Mouse (Mus musculus): ENCODE measurements around the gene Maats1. TPM values are rescaled to one million over a fixed set of nuclear protein-coding genes. Genes with fewer than 3 reads are reported as not detected.

Maats1 gene
- polyA plus RNA-seq, 1 experiment from 2014 or later = 0.04 TPM

- Histone ChIP-seq H3K9me3 (ENCODE audit: low read length) (no peaks in the 10 kb centered on the region), H3K4me3 (ENCODE audit: low read depth, low read length) (no peak overlapping the region), H3K36me3 (replicated peaks; ENCODE audit: insufficient read depth, low read length) (no peaks in the 10 kb centered on the region), H3K4me1 (ENCODE audit: insufficient read depth) (no peaks in the 10 kb centered on the region), H3K27me3 (ENCODE audit: insufficient read depth, low read length) (no peaks in the 10 kb centered on the region), H3K4me2 (ENCODE audit: low read depth, low read length) (no peak overlapping the region), H3K27ac (ENCODE audit: low read depth) (no peak overlapping the region), H3K9ac (replicated peaks) (no peak overlapping the region)
- 82% methylated on average over 11 of the region's 11 CpGs for WGBS (ENCODE audit: insufficient replicate concordance)
- TF ChIP-seq CTCF (IDR thresholded peaks at IDR 0.05; ENCODE audit: low read depth) = no peak
- no peak for TF ChIP-seq EP300 (IDR thresholded peaks at IDR 0.05; ENCODE audit: low read depth)
- ATAC-seq (no peak), DNase-seq (no peak)
These were observed 33.7 kb downstream of the Maats1 start for GRCm38 (mm10) chr16:38308195-38308594.

GRCm38 (mm10) chr16:38307651-38308050 lies 34.3 kb downstream of the Maats1 start:
- no peaks in the 10 kb centered on the region for H3K9me3 ChIP-seq (ENCODE audit: low read length)
- H3K4me1 ChIP-seq (ENCODE audit: insufficient read depth) = no peaks in the 10 kb centered on the region
- DNase-seq (no peak), ATAC-seq (no peak)
- no peak overlapping the region for H3K27ac ChIP-seq (ENCODE audit: low read depth)
- H3K4me3 ChIP-seq (ENCODE audit: low read depth, low read length) = no peak overlapping the region
- H3K27me3 ChIP-seq (ENCODE audit: insufficient read depth, low read length) = no peaks in the 10 kb centered on the region
- TF ChIP-seq EP300 (IDR thresholded peaks at IDR 0.05; ENCODE audit: low read depth) (no peak), CTCF (IDR thresholded peaks at IDR 0.05; ENCODE audit: low read depth) (no peak)
- H3K9ac ChIP-seq (replicated peaks) = no peak overlapping the region
- WGBS (ENCODE audit: insufficient replicate concordance) = 42% methylated on average over 7 of the region's 7 CpGs
- no peak overlapping the region for H3K4me2 ChIP-seq (ENCODE audit: low read depth, low read length)
- no peaks in the 10 kb centered on the region for H3K36me3 ChIP-seq (replicated peaks; ENCODE audit: insufficient read depth, low read length)

- DNase-seq (no peak), ATAC-seq (no peak)
- no peaks in the 10 kb centered on the region for H3K27me3 ChIP-seq (ENCODE audit: insufficient read depth, low read length)
- H3K27ac ChIP-seq (ENCODE audit: low read depth) = no peak overlapping the region
- H3K4me1 ChIP-seq (ENCODE audit: insufficient read depth) = no peaks in the 10 kb centered on the region
- H3K9ac ChIP-seq (replicated peaks) = no peak overlapping the region
- WGBS (ENCODE audit: insufficient replicate concordance) = 63% methylated on average over 5 of the region's 5 CpGs
- H3K9me3 ChIP-seq (ENCODE audit: low read length) = no peaks in the 10 kb centered on the region
- TF ChIP-seq CTCF (IDR thresholded peaks at IDR 0.05; ENCODE audit: low read depth) (no peak), EP300 (IDR thresholded peaks at IDR 0.05; ENCODE audit: low read depth) (no peak)
- H3K4me3 ChIP-seq (ENCODE audit: low read depth, low read length) = no peak overlapping the region
- no peaks in the 10 kb centered on the region for H3K36me3 ChIP-seq (replicated peaks; ENCODE audit: insufficient read depth, low read length)
- H3K4me2 ChIP-seq (ENCODE audit: low read depth, low read length) = no peak overlapping the region
These were observed 34.7 kb downstream of the Maats1 start for GRCm38 (mm10) chr16:38307221-38307605.

GRCm38 (mm10) chr16:38306571-38307220 lies 35.2 kb downstream of the Maats1 start:
- TF ChIP-seq EP300 (IDR thresholded peaks at IDR 0.05; ENCODE audit: low read depth) (no peak), CTCF (IDR thresholded peaks at IDR 0.05; ENCODE audit: low read depth) (peak; percentile 64)
- no peak for ATAC-seq
- Histone ChIP-seq H3K4me1 (ENCODE audit: insufficient read depth) (no peaks in the 10 kb centered on the region), H3K27ac (ENCODE audit: low read depth) (no peak overlapping the region), H3K27me3 (ENCODE audit: insufficient read depth, low read length) (no peaks in the 10 kb centered on the region), H3K36me3 (replicated peaks; ENCODE audit: insufficient read depth, low read length) (no peaks in the 10 kb centered on the region), H3K9ac (replicated peaks) (no peak overlapping the region), H3K9me3 (ENCODE audit: low read length) (no peaks in the 10 kb centered on the region), H3K4me3 (ENCODE audit: low read depth, low read length) (no peak overlapping the region), H3K4me2 (ENCODE audit: low read depth, low read length) (no peak overlapping the region)
- DNase-seq = peak; percentile 40
- WGBS (ENCODE audit: insufficient replicate concordance) = 53% methylated on average over 18 of the region's 18 CpGs

- H3K4me2 ChIP-seq (ENCODE audit: low read depth, low read length) = 0 out of 2 replicates have a peak overlapping the region, but pooled peaks have one; percentile 18
- H3K4me3 ChIP-seq (ENCODE audit: low read depth, low read length) = no peak overlapping the region
- H3K27me3 ChIP-seq (ENCODE audit: insufficient read depth, low read length) = no peaks in the 10 kb centered on the region
- 0 out of 2 replicates have a peak, but pooled peaks have one; percentile 3 for TF ChIP-seq CTCF (IDR thresholded peaks at IDR 0.05; ENCODE audit: low read depth)
- TF ChIP-seq EP300 (IDR thresholded peaks at IDR 0.05; ENCODE audit: low read depth) = peak; percentile 33; the same call in 1 of the 2 replicates
- H3K4me1 ChIP-seq (ENCODE audit: insufficient read depth) = no peaks in the 10 kb centered on the region
- no peak for DNase-seq
- ATAC-seq = peak; percentile 43; the same call in 1 of the 2 replicates
- no peaks in the 10 kb centered on the region for H3K36me3 ChIP-seq (replicated peaks; ENCODE audit: insufficient read depth, low read length)
- H3K27ac ChIP-seq (ENCODE audit: low read depth) = no peak overlapping the region
- H3K9ac ChIP-seq (replicated peaks) = no peak overlapping the region
- H3K9me3 ChIP-seq (ENCODE audit: low read length) = no peaks in the 10 kb centered on the region
- WGBS (ENCODE audit: insufficient replicate concordance) = 66% methylated on average over 17 of the region's 17 CpGs
These were observed 37.3 kb downstream of the Maats1 start for GRCm38 (mm10) chr16:38304460-38305194.

GRCm38 (mm10) chr16:38302367-38302766 lies 39.6 kb downstream of the Maats1 start:
- WGBS (ENCODE audit: insufficient replicate concordance) = 82% methylated on average over 13 of the region's 13 CpGs
- H3K36me3 ChIP-seq (replicated peaks; ENCODE audit: insufficient read depth, low read length) = no peaks in the 10 kb centered on the region
- no peak for TF ChIP-seq EP300 (IDR thresholded peaks at IDR 0.05; ENCODE audit: low read depth)
- TF ChIP-seq CTCF (IDR thresholded peaks at IDR 0.05; ENCODE audit: low read depth) = no peak
- H3K27me3 ChIP-seq (ENCODE audit: insufficient read depth, low read length) = no peaks in the 10 kb centered on the region
- no peak overlapping the region for H3K27ac ChIP-seq (ENCODE audit: low read depth)
- H3K4me3 ChIP-seq (ENCODE audit: low read depth, low read length) = no peak overlapping the region
- H3K9me3 ChIP-seq (ENCODE audit: low read length) = no peaks in the 10 kb centered on the region
- ATAC-seq (no peak), DNase-seq (no peak)
- no peak overlapping the region for H3K4me2 ChIP-seq (ENCODE audit: low read depth, low read length)
- no peaks in the 10 kb centered on the region for H3K4me1 ChIP-seq (ENCODE audit: insufficient read depth)
- H3K9ac ChIP-seq (replicated peaks) = no peak overlapping the region

All from liver, postnatal 0 days (tissue).